Mouse (Mus musculus): Measurements from ENCODE around the gene Esr1.

Gene Esr1

DNA sequence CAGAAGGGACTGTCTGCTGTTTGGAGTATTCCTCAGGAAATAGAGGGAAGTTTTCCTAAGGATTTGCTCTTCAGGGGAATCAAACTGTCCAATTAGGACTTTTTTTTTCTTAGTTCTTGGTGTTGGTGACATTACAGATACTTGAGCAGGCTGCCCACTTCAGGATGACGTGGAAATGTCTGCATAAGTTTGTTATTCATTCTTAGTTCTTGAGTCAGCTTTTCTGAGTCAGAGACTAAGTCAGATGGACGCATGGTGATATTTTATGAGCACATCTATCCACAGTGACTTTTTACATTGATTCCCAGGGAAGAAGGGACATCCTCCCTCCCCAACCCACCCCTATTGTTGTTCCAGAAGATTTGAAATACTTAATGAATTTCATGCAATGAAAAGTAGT is 372.5 kb downstream of the Esr1 start:
- in situ Hi-C loops (cut with MboI): no loop called here

DNA sequence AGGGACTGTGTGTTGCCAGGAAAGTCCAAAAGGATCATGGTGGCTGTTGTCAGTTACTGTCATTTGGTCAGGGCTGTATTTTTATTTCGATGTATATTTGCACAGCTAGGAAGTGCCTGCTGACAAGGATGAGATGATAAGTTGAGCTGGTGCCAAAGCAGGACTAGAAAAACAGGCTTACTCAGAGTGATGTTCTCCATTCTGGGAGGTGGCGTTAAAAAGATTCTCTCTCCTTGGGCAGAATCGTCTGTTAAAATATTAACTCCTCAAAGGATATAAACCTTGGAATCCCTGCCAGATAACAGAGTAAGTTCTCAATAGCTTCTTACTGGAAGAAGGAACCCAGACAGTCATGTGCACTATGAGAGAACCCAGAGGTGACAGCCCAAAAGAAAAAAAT is 382.4 kb downstream of the Esr1 start:
- in situ Hi-C loops (cut with MboI): no loop called here

DNA sequence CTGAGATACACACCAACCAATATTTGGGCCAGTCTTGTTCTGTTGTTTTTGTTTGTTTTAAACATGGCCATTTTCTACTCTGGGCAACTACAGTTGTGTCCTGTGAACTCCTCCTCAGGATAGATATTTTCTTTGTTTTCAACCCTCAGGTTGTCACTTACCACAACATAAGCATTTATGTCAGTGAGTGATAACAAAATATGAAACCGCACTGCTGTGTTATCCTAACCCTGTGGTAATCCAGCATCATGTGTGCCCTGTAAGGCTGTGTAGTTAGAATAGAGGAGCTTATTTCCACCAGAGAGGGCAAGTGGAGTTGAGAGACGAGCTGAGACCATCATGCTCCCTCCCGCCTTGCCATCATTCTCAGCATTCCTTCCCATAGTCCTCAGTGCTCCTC is 385.2 kb downstream of the Esr1 start:
- in situ Hi-C loops (cut with MboI): no loop called here

DNA sequence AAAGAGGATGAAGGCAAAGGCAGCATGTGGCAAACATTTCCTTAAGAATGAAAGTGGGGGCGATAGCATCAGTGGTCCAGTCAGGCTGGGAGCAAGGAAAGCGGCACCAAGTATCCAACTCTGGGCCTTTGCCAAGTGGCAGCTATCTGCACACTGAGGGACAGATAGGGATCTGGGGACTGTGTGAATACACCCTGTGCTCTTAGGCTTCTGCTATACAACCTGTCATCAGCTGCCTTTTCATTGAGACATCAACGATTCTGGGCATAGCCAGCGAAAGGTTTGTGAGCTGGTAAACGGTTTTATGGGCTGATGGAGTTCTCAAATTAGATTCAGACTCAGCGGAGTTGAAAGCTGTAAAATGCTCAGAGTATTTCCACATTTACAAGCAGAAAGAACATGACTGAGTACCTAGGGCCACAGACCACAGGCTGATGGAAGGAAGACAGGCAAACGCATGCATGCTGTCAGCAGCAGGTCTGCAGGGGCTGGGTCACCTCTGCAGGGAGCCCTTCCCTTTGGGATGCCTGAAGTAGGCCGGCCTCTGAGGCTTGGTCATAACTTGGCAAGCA is 397.5 kb downstream of the Esr1 start:
- in situ Hi-C loops (cut with MboI): no loop called here

DNA sequence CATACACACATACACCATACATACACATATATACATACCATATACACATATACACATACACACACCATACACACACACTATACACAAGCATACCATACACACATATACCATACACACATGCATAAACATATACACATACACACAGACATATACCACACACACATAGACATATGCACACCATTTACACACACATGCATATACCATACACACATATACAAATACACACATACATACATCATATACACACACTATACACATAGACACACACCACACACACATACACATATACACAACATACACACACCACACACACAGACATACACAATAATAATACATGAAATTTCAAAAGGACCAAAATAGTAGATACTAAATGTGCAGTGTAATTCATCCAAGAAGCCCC is 400.6 kb downstream of the Esr1 start:
- in situ Hi-C loops (cut with MboI): no loop called here

DNA sequence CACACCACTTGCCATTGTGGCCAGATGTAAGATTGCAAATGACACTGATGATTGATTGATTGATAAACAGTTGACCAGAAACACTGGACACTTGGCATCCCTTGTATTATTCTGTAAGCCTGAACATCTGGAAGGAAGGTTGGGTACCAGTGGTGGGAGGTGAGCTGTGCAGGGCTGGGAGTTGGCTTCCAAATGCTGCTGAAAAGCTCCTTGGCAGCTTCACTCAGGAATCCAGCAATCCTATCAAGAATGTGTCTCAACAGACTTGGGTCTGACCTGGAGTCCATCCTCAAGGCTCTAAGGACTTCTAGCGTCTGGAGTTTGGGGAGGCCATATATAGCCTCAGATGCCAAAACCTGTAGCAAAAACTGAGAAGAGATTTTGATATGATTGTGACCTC is 403.6 kb downstream of the Esr1 start:
- in situ Hi-C loops (cut with MboI): no loop called here

DNA sequence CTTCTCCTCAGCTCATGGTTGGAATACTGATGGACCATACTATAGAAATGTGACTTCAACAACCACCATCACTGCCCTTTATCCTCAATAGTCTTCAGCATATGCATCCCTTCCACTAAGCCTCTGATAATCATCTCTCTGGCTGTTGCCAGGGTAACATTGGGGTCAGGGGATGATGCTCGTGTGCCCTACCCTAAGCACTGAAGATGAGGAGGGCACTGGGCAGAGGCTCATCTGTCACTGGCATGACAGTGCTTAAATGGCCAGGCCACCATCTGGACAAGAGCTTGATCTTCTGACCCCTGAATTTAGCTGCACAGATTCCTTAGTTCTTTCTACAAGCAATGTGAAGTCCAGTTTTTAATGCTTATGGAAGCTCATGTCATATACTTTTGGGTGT is 405.8 kb downstream of the Esr1 start:
- in situ Hi-C loops (cut with MboI): no loop called here

DNA sequence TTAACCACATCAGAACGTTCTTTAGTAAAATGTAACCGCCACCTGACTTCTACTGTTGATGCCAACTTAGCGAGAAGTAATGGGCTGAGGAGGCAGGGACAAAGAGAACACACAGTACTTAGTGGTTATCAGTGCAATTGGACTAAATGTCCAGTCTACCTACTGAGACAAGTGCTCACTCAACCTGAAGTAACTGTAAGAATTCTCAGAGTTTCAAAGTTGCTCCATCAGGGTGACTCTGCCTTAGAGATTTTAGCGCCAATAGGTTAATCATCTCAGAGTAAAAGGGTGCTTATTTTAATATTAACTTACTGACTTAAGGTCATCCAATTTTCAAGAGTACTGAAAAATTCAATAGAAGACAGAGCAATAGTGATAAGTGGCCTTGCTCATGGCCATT is 414.5 kb downstream of the Esr1 start:
- in situ Hi-C loops (cut with MboI): no loop called here

DNA sequence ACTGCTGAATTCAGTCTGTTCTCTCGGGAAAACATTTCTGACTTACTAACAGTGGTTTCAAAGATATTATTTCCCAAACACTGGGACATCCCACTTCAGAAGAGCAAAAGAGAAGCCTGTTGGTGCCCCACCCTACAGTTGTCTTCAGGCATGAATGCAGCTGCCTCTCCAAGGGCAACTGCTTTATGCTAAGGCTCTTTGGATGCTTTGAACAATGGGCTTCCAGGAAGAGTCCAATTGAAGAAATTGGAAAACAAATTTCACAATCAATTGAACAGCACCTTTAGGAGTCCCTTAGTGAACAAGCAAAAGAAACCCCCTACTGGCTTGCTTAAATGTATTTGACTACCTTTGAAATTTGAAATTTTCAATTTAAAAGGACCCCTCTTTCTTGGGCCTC is 415.8 kb downstream of the Esr1 start:
- in situ Hi-C loops (cut with MboI): no loop called here

DNA sequence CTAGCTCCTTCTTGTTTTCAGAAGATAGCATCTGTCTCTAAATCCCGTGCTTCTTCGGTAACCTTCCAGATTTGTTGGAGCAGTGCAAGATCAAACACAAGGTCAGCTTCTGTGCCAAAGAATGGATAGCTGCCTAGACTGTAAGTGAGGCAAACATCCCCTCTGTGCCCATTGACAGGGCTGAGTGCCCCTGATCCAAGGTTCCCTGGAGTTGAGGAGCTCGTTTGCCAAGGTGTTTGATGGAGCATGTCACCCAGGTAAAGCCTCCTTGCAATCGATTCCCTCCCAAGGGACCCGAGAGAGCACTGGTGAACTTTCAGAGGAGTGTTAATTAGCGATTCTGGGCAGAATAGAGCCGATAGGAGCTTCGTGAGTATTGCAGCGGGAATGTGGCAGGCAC is 416.9 kb downstream of the Esr1 start:
- in situ Hi-C loops (cut with MboI): no loop called here

DNA sequence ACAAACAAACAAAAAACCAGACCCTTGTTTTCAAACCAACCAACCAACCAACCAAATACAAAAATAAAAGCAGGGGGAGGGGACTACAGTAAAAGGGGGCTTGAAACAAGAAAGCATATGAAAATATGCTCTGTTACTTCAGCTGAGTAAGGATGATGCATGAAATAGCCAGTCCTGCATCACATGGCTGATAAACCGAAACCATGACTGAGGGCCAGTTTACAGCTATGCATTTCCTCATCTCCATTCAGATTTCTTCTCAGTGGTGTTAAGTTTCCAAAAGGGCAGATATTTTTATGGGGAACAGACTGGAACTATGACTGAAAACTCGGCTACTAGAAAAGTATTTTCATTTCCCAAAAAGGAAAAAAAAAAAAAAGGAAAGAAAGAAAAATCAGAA is 417.8 kb downstream of the Esr1 start:
- in situ Hi-C loops (cut with MboI): no loop called here

DNA sequence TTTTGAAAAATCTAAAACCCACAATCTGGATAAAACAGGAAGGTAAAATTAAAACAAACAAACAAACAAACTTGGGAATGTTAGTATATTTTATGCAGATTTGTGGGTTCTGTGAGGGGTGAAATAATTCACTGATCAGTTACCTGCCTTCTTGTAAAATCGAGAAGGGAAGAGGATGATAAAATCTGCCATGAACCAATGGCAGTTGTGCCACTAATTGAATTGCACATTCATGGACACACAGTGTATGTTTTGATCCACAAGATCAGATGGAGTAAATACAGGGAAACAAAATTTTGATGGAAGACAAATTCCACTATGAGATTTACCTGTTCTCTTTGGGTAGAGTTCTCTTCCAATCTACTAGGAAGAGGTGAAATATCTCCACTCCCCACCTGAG is 418.5 kb downstream of the Esr1 start:
- in situ Hi-C loops (cut with MboI): no loop called here

DNA sequence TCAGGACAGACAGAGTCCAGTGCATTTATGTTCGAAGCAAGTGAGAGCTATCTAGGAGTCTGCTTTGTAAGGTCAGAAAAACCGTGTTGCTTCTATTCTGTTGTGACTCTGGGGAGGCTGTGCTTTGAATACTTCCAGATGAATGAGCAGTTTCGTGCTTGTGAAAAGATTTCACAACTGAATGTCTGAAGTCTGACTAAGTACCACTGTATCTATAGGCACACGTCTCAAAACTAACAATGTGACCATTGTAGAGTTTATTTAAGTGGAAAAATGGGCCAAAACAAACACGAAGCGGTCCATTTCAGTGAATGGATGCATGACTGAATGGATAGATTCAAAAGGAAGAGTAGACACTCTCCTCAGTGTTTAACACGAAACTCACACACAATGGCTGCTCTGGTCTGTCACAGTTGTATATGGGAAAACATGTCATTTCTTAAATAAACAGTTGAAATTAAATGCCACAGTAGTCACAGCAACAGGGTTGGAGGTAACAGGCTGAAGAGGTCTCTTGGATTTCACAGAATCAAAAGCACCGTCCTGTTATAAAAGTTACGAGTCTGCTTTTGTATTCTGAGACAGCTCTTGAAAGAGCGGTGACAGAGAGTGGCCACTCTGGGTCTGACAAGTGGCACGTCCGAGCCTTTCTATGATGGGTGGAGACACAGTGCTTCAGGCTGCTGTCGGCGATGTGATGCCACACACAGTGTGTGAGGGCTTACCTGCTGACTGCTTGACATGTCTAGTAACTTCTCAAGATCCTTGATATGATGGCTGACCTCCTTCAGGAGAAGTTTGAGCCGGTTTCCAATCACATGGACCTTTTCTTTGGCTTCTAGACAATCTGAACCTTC is 421.0 kb downstream of the Esr1 start:
- in situ Hi-C loops (cut with MboI): no loop called here

DNA sequence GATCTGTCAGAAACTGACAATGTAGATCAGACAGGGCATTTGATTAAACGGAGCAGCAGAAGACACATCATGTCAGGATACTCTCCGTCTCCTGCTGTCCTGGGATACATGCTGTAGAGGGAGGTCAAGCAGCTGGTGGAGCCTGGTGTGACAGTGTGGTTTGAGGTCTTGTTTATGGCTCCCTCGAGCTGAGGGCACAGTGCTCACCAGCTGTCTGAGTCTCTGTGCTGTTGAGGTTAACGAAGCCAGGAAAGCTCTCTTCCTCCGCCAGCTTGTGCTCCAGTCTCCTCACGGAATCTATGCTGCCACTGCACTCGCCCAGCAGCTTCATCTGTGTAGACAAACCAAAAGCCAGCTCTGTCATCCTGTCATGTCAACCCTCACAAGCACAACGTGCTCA is 429.9 kb downstream of the Esr1 start:
- in situ Hi-C loops (cut with MboI): no loop called here

DNA sequence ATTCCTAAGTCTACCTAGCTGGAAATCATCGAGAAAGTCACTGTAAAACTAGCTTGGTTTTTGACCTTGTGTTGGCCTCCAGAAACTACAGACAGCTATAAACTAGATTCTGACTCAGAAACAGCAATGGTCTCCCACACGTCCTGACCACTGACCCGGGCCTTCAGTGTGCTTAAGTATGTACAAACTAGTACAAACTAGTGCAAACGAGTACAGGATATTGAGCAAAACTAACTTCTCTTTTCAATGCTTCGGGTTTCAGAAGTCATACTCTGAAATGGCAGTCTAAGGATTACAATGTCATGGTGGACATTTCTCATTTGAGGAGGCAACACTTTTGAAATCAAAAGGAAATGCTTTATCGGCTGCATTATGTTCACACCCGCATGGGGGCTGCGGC is 433.1 kb downstream of the Esr1 start:
- in situ Hi-C loops (cut with MboI): no loop called here

DNA sequence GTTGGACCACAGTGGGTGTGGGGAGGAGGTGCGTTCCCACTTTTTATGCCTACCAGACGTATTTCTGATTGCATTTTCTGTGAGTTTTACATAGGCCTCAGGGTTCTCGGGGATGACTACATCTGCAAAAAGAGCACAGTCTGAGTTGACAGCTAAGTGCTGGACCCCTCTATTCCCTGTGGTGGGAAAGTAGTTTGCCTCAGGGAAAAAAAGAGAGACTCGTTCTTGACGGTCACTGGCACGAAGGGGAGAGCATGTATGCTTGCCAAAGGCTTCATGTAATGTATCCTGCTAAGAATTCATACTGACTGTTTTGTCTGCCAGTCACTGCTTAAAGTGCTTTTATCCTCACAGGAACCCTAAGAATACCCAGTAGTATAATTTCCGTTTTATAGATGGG is 433.8 kb downstream of the Esr1 start:
- in situ Hi-C loops (cut with MboI): no loop called here

DNA sequence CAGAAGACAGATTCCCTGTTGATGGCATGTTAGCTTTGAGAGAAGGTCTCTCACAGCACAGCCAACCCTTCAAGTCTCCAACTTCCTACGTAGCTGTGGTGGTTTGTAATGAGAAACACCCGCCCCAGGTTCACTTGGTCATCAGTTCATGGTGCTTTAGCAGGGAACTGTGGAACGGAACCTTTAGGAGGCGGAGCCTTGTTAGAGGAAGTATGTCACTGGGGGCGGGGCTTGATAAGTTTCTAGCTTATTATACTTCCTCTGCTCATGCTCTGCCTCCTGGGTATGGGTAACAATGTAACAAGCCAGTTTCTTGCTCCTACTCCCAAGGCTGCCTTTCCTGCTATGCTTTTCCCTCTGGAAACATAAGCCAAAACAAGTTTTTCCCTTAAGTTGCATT is 434.3 kb downstream of the Esr1 start:
- in situ Hi-C loops (cut with MboI): no loop called here

Data from mature B cell (primary cell).